Mouse (Mus musculus) layer of hippocampus, adult 18-20 months (tissue): ENCODE data around the gene Olfr279. TPM values are rescaled to one million over a fixed set of nuclear protein-coding genes. Genes with fewer than 3 reads are reported as not detected.

ENCODE experiments used
- DNase-seq, 2 experiments: peaks; one replicate each; pipeline ENCODE4 v3.0.0; 2022; ENCODE audit warnings: low spot score in 2 of 2
- long read RNA-seq: library from polyadenylated mRNA; stranded (forward); transcript quantifications from one replicate; pipeline ENCODE4 v2.0.0, GENCODE M21; 2021
- total RNA-seq, 2 experiments: library from RNA; stranded (reverse); gene quantifications; 2 replicates each; pipeline ENCODE4 v1.2.3; 2021

Olfr279 gene
- not detected for total RNA-seq
- long read RNA-seq: 0 reads

- DNase-seq: no peak
Observed at GRCm38 (mm10) chr15:98492102-98492501, at the start of gene Olfr279. TSS of gene Olfr279 (plus strand) at chr15:98492402.

GRCm38 (mm10) chr15:98444561-98444960, 47.6 kb upstream of the Olfr279 start:
- DNase-seq: no peak

- peak in 1 of 2 experiments; percentile 2 for DNase-seq
Observed at GRCm38 (mm10) chr15:98448521-98448920, 43.7 kb upstream of the Olfr279 start.

- DNase-seq: no peak
Observed at GRCm38 (mm10) chr15:98452288-98452687, 39.9 kb upstream of the Olfr279 start, which contains the start of gene Olfr281. TSS of gene Olfr281 (plus strand) at chr15:98452588.

GRCm38 (mm10) chr15:98469596-98469995, 22.6 kb upstream of the Olfr279 start, which contains the start of gene OR5BS1P:
TSS of gene OR5BS1P (plus strand) at chr15:98469896.
- DNase-seq: no peak

- no peak for DNase-seq
Observed at GRCm38 (mm10) chr15:98471539-98471938, 20.7 kb upstream of the Olfr279 start.

- no peak for DNase-seq
Observed at GRCm38 (mm10) chr15:98474958-98475357, 17.2 kb upstream of the Olfr279 start.

- peak in 1 of 2 experiments; percentile 15 for DNase-seq
Observed at GRCm38 (mm10) chr15:98475382-98475781, 16.8 kb upstream of the Olfr279 start.

- DNase-seq: no peak
Observed at GRCm38 (mm10) chr15:98476281-98476680, 15.9 kb upstream of the Olfr279 start.

- DNase-seq: no peak
Observed at GRCm38 (mm10) chr15:98479568-98480102, 12.6 kb upstream of the Olfr279 start.

GRCm38 (mm10) chr15:98482701-98483100, 9.5 kb upstream of the Olfr279 start, which contains the start of gene Lalba:
TSS of gene Lalba (minus strand) at chr15:98482721.
- no peak for DNase-seq

- DNase-seq: no peak
Observed at GRCm38 (mm10) chr15:98483907-98484886, 8.0 kb upstream of the Olfr279 start.

- DNase-seq: no peak
Observed at GRCm38 (mm10) chr15:98486433-98487021, 5.7 kb upstream of the Olfr279 start.

GRCm38 (mm10) chr15:98491332-98491731, 870 bp upstream of the Olfr279 start:
- no peak for DNase-seq

- no peak for DNase-seq
Observed at GRCm38 (mm10) chr15:98497631-98498030, 5.4 kb downstream of the Olfr279 start.

GRCm38 (mm10) chr15:98503317-98503716, 11.1 kb downstream of the Olfr279 start:
- DNase-seq: no peak

- peak in 1 of 2 experiments; percentile 60 for DNase-seq
Observed at GRCm38 (mm10) chr15:98504514-98504913, 12.3 kb downstream of the Olfr279 start.

GRCm38 (mm10) chr15:98506253-98506957, 14.2 kb downstream of the Olfr279 start:
- no peak for DNase-seq

GRCm38 (mm10) chr15:98507321-98507720, 15.1 kb downstream of the Olfr279 start:
- DNase-seq: no peak

- DNase-seq: no peak
Observed at GRCm38 (mm10) chr15:98509387-98509786, 17.2 kb downstream of the Olfr279 start.
